Mouse (Mus musculus): ENCODE measurements at regions not wholly inside any gene's neighbourhood (a gene's known extent, or its start where the extent isn't known, plus 50 kb on each side); places are given as distances from the start of the nearest gene placed in this dataset.

DNA sequence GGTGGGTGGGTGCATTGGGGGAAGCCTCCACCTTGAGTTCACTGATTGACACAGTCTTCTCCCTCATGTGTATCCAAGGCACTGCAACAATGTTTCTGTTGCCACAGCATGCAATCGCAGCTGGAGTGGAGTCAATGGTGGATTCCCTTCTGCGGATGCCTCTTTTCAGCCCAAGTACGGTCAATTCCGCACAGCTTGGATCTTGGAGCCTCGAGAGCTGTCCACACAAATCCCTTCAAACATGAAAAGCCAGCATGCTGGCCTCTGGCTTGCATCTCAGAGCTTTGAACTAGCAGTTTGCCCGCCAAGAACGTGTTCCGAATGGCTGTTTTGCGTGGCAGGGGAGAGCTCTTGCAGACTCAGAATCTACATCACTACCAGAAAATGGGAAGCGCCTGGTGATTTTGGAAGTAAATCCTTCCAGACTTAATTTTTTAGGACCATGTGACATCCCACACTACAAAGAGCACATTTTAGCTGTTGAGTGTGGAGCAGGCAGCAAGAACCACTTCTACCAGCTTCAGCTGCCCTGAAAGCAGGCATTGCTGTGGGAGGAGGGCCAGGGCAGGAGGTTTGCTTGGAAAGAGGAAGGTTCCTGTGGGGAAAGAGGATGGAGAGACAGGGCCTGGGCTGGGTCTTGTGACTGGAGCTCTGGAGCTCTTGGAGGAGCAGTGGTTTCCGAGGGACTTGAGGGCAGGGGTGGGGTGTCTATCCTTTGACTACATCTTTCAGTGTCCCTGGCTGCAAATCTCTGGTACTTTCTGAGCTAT lies 84.4 kb downstream of the Asb1 start:
- peak overlapping the region; percentile 78 for H3K27ac ChIP-seq (replicated peaks; ENCODE audit: low read depth, low read length)
- H3K36me3 ChIP-seq (ENCODE audit: control insufficient read depth, insufficient read depth, low read length): no peaks in the 10 kb centered on the region
- H3K4me2 ChIP-seq (ENCODE audit: low read depth, low read length): no peak overlapping the region
- 55% methylated on average over 11 of the region's 11 CpGs for WGBS
- ATAC-seq (ENCODE audit: low read depth): no peak
- no peaks in the 10 kb centered on the region for H3K9me3 ChIP-seq (ENCODE audit: control insufficient read depth, low read length)
- peak; percentile 68 for DNase-seq (ENCODE audit: low spot score)
- H3K9ac ChIP-seq (ENCODE audit: low read depth, low read length): 0 out of 2 replicates have a peak overlapping the region, but pooled peaks have one; percentile 20
- no peaks in the 10 kb centered on the region for H3K27me3 ChIP-seq (replicated peaks; ENCODE audit: control insufficient read depth, insufficient read depth, low read length)
- H3K4me3 ChIP-seq (ENCODE audit: low read depth, low read length): no peak overlapping the region
- H3K4me1 ChIP-seq (ENCODE audit: control insufficient read depth, insufficient read depth, low read length): peaks cover 22% of the 10 kb centered on the region

DNA sequence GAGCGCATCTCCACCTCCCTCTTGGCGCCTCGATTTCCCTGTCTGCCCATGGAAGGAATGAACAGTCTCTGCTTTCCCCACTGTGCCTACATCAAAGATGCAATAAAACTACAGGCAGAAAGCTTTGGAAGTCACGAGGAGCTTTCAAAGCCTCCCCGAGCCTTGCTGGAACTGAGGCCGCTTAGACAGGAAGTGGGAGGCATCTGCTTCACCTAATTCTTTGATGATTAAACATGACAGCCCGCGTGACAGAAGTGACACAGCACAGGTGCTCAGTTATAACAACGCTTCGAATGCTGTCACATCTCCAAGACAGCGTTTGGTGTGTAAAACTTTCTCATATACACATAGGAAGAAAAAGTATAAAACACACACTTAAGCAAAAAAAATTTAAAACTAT lies 85.7 kb downstream of the Asb1 start:
- Histone ChIP-seq H3K4me1 (ENCODE audit: control insufficient read depth, insufficient read depth, low read length) (peaks cover 32% of the 10 kb centered on the region), H3K9ac (ENCODE audit: low read depth, low read length) (no peak overlapping the region), H3K4me3 (ENCODE audit: low read depth, low read length) (no peak overlapping the region), H3K27me3 (replicated peaks; ENCODE audit: control insufficient read depth, insufficient read depth, low read length) (no peaks in the 10 kb centered on the region), H3K36me3 (ENCODE audit: control insufficient read depth, insufficient read depth, low read length) (no peaks in the 10 kb centered on the region), H3K27ac (replicated peaks; ENCODE audit: low read depth, low read length) (no peak overlapping the region), H3K9me3 (ENCODE audit: control insufficient read depth, low read length) (no peaks in the 10 kb centered on the region), H3K4me2 (ENCODE audit: low read depth, low read length) (no peak overlapping the region)
- WGBS: 57% methylated on average over 11 of the region's 11 CpGs
- DNase-seq (ENCODE audit: low spot score) (no peak), ATAC-seq (ENCODE audit: low read depth) (no peak)

DNA sequence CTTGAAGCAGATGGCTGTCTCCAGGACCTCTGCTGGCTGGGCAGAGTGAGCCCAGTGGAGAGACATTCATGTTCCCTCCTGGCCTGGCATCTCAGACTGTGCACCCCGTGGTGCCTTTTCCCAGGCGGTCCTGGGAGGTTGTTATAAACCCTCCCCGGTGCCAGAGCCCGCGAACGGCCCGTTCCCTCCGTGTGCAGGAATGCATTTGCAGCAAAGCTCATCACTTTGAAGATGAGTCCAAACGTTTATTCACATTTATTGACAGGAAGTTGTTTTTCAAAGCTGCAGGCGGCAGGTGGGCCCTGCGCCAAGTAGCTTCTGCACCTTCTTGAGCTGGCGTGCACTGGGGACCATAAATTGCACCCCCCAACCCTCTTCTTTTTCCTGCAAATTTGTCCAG lies 89.9 kb downstream of the Asb1 start:
- Histone ChIP-seq H3K4me2 (ENCODE audit: low read depth, low read length) (no peak overlapping the region), H3K9me3 (ENCODE audit: control insufficient read depth, low read length) (no peaks in the 10 kb centered on the region), H3K27ac (replicated peaks; ENCODE audit: low read depth, low read length) (0 out of 2 replicates have a peak overlapping the region, but pooled peaks have one; percentile 19), H3K27me3 (replicated peaks; ENCODE audit: control insufficient read depth, insufficient read depth, low read length) (no peaks in the 10 kb centered on the region), H3K4me1 (ENCODE audit: control insufficient read depth, insufficient read depth, low read length) (peaks cover 33% of the 10 kb centered on the region), H3K4me3 (ENCODE audit: low read depth, low read length) (no peak overlapping the region), H3K9ac (ENCODE audit: low read depth, low read length) (no peak overlapping the region), H3K36me3 (ENCODE audit: control insufficient read depth, insufficient read depth, low read length) (no peaks in the 10 kb centered on the region)
- no peak for ATAC-seq (ENCODE audit: low read depth)
- DNase-seq (ENCODE audit: low spot score): peak; percentile 48
- WGBS: 38% methylated on average over 11 of the region's 12 CpGs

DNA sequence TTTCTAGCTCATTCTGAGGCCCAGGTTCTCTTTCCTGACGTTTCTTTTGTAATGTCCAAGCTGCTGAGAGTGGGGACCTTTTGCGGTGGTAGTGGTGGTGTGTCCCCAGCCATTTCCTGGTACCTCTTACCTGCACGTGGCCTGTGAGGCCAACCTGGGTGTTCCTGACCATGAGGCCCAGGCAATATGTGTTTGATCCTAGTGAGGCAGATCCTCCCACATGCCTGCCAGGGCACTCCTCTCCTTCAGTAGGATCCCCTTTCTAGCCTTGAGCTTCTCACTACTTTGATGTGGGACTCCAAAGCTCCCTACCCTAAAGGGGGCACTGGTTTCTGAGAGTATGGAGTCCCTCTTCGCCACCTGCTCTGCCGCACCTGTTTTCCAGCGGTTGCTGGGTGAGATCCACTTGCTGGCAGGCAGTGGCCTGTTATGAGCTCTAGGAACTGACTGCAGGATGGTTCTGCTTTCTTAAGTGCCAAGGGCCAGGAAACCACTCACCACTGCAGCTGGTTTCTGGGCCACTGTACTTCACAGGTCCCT lies 90.6 kb downstream of the Asb1 start:
- Histone ChIP-seq H3K9ac (ENCODE audit: low read depth, low read length) (no peak overlapping the region), H3K9me3 (ENCODE audit: control insufficient read depth, low read length) (no peaks in the 10 kb centered on the region), H3K27ac (replicated peaks; ENCODE audit: low read depth, low read length) (peak overlapping the region; percentile 24; the same call in 1 of the 2 replicates), H3K4me3 (ENCODE audit: low read depth, low read length) (no peak overlapping the region), H3K4me2 (ENCODE audit: low read depth, low read length) (no peak overlapping the region), H3K36me3 (ENCODE audit: control insufficient read depth, insufficient read depth, low read length) (no peaks in the 10 kb centered on the region), H3K27me3 (replicated peaks; ENCODE audit: control insufficient read depth, insufficient read depth, low read length) (no peaks in the 10 kb centered on the region), H3K4me1 (ENCODE audit: control insufficient read depth, insufficient read depth, low read length) (peaks cover 28% of the 10 kb centered on the region)
- 75% methylated on average over 6 of the region's 6 CpGs for WGBS
- no peak for ATAC-seq (ENCODE audit: low read depth)
- DNase-seq (ENCODE audit: low spot score): no peak

DNA sequence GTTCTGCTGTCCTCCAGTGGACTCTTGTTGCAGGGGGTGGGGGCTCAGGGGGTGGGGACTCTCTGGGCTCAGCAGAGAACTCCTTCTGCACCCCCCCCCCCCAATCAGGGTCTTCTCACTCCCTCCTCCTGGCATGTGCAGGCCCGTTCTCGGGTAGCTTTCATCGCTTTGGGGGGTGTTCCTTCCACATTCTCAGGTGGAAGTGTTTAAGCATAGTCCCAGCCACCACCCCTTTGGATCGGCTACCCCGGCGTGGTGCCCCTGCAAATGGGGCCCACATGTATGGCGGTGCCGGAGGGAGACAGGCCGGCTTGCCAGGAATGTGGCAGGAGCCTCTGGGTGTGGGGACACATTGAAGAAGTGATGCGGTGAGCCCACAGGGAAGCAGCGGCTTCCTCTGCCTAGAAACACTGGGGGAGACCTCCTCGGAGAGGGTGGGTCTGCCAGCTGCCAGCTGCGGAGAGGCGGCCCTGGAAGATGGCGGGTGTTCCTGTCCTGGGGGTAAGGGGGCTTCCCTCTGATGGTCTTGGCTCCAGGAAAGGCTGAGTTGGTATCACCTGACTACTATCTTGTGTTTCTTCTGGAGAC lies 92.7 kb downstream of the Asb1 start:
- no peaks in the 10 kb centered on the region for H3K27me3 ChIP-seq (replicated peaks; ENCODE audit: control insufficient read depth, insufficient read depth, low read length)
- H3K27ac ChIP-seq (replicated peaks; ENCODE audit: low read depth, low read length): peak overlapping the region; percentile 44
- H3K4me1 ChIP-seq (ENCODE audit: control insufficient read depth, insufficient read depth, low read length): peaks cover 28% of the 10 kb centered on the region
- WGBS: 31% methylated on average over 15 of the region's 15 CpGs
- no peaks in the 10 kb centered on the region for H3K9me3 ChIP-seq (ENCODE audit: control insufficient read depth, low read length)
- DNase-seq (ENCODE audit: low spot score): peak; percentile 80
- ATAC-seq (ENCODE audit: low read depth): peak; percentile 84
- no peak overlapping the region for H3K9ac ChIP-seq (ENCODE audit: low read depth, low read length)
- H3K36me3 ChIP-seq (ENCODE audit: control insufficient read depth, insufficient read depth, low read length): no peaks in the 10 kb centered on the region
- H3K4me3 ChIP-seq (ENCODE audit: low read depth, low read length): no peak overlapping the region
- H3K4me2 ChIP-seq (ENCODE audit: low read depth, low read length): peak overlapping the region; percentile 5; the same call in 1 of the 2 replicates

DNA sequence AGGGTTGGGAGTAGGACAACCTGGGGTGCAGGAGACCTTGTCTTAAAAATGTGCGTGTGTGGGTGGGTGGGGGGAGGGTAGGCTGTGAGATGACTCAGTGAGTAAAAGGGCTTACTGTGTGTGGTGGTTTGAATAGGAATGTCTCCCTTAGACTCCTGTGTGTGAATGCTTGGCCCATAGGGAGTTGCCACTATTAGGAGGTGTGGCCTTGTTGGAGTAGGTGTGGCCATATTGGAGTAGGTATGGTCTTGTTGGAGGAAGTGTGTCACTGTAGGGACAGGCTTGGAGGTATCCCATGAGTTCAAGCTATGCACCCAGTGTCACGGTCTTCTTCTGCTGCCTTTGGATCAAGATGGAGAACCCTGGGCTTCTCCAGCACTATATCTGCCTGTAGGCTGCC lies 96.2 kb downstream of the Asb1 start:
- Histone ChIP-seq H3K27ac (replicated peaks; ENCODE audit: low read depth, low read length) (no peak overlapping the region), H3K36me3 (ENCODE audit: control insufficient read depth, insufficient read depth, low read length) (no peaks in the 10 kb centered on the region), H3K9me3 (ENCODE audit: control insufficient read depth, low read length) (no peaks in the 10 kb centered on the region), H3K4me1 (ENCODE audit: control insufficient read depth, insufficient read depth, low read length) (peaks cover 18% of the 10 kb centered on the region), H3K4me2 (ENCODE audit: low read depth, low read length) (no peak overlapping the region), H3K4me3 (ENCODE audit: low read depth, low read length) (no peak overlapping the region), H3K27me3 (replicated peaks; ENCODE audit: control insufficient read depth, insufficient read depth, low read length) (no peaks in the 10 kb centered on the region), H3K9ac (ENCODE audit: low read depth, low read length) (no peak overlapping the region)
- ATAC-seq (ENCODE audit: low read depth): no peak
- DNase-seq (ENCODE audit: low spot score): no peak
- WGBS: 83% methylated on average over 2 of the region's 2 CpGs

DNA sequence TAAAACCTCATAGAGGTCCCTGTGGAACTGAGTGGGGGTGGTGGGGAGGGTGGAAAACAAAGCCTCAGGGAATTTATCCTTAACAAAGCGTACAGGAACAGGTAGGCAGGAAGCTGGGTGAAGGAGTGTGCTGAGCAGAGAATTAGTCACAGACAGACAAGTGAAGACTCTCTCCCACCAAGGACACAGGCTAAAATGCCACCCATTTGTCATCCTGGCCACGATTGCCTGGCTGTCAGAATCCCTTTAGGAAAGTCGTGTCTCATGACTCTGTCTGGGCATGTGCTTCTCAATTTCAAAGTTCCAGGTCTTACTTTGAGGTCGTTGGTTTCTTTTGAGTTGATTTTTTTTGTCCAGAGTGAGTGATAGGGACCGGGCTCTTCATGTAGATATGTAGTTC lies 100.2 kb downstream of the Asb1 start:
- no peak overlapping the region for H3K4me3 ChIP-seq (ENCODE audit: low read depth, low read length)
- H3K27ac ChIP-seq (replicated peaks; ENCODE audit: low read depth, low read length): no peak overlapping the region
- no peak for ATAC-seq (ENCODE audit: low read depth)
- H3K9me3 ChIP-seq (ENCODE audit: control insufficient read depth, low read length): no peaks in the 10 kb centered on the region
- H3K4me1 ChIP-seq (ENCODE audit: control insufficient read depth, insufficient read depth, low read length): no peaks in the 10 kb centered on the region; the same call in 1 of the 2 replicates
- WGBS: 57% methylated on average over 5 of the region's 5 CpGs
- H3K9ac ChIP-seq (ENCODE audit: low read depth, low read length): no peak overlapping the region
- no peak overlapping the region for H3K4me2 ChIP-seq (ENCODE audit: low read depth, low read length)
- DNase-seq (ENCODE audit: low spot score): no peak
- H3K27me3 ChIP-seq (replicated peaks; ENCODE audit: control insufficient read depth, insufficient read depth, low read length): no peaks in the 10 kb centered on the region
- no peaks in the 10 kb centered on the region for H3K36me3 ChIP-seq (ENCODE audit: control insufficient read depth, insufficient read depth, low read length)

DNA sequence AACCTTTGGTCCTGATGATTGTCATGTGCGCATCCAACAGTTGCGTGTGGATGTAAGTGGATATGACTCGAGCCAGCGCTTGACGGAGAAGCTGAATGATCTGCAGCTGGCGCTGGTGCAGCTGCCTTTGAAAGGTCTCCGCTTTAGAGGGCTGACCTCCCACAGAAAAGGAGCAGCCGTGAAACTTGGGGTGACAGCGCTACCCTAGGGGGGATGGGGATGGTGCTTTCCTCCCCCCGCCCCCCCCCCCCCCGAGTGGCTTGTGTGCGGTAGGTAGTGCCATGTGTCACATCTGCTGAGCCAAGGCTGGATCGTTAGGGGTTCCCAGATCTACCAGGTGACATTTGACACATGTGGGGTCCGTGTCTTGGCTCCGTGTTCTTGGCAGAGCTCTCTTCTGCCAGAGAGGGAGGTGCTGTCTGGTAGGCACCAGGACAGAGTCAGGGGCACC lies 118.7 kb downstream of the Asb1 start:
- peak; percentile 65 for ATAC-seq (ENCODE audit: low read depth)
- no peaks in the 10 kb centered on the region for H3K36me3 ChIP-seq (ENCODE audit: control insufficient read depth, insufficient read depth, low read length)
- H3K27me3 ChIP-seq (replicated peaks; ENCODE audit: control insufficient read depth, insufficient read depth, low read length): no peaks in the 10 kb centered on the region
- peak overlapping the region; percentile 55; the same call in 1 of the 2 replicates for H3K27ac ChIP-seq (replicated peaks; ENCODE audit: low read depth, low read length)
- peaks cover 11% of the 10 kb centered on the region; the same call in 1 of the 2 replicates for H3K4me1 ChIP-seq (ENCODE audit: control insufficient read depth, insufficient read depth, low read length)
- no peaks in the 10 kb centered on the region for H3K9me3 ChIP-seq (ENCODE audit: control insufficient read depth, low read length)
- no peak overlapping the region for H3K4me2 ChIP-seq (ENCODE audit: low read depth, low read length)
- peak; percentile 87 for DNase-seq (ENCODE audit: low spot score)
- 61% methylated on average over 15 of the region's 15 CpGs for WGBS
- no peak overlapping the region for H3K9ac ChIP-seq (ENCODE audit: low read depth, low read length)
- H3K4me3 ChIP-seq (ENCODE audit: low read depth, low read length): no peak overlapping the region
